Comparison of ENCODE assay signal across 9 mouse cellular contexts in genomic region chr9:64282404-64282987, GRCm38 (mm10). TPM values are rescaled to one million over a fixed set of nuclear protein-coding genes. Genes with fewer than 3 reads are reported as not detected.
DNase-seq lines count a peak whose midpoint lies in the region; ATAC-seq lines count a peak whose summit lies in the region.
"Had no signal": no experiment of that assay in that cellular context is flagged by ENCODE, and none has a peak within 500 bp of the region (broad histone marks: within the 10 kb centered on the region; RNA-seq: fewer than 3 reads in every experiment).

No protein-coding gene starts in this region.

- 0 out of 2 replicates have a peak, but pooled peaks cover 4% of the 10 kb centered on the region for H3K36me3 ChIP-seq in lung, embryonic 15.5 days
- H3K36me3 ChIP-seq in embryonic facial prominence, embryonic 14.5 days (ENCODE audit: control insufficient read depth, insufficient read depth, low read length) = 0 out of 2 replicates have a peak, but pooled peaks cover 7% of the 10 kb centered on the region
- H3K36me3 ChIP-seq in limb, embryonic 12.5 days = peaks cover 19% of the 10 kb centered on the region
- no peaks in the 10 kb centered on the region for H3K36me3 ChIP-seq in neural tube, embryonic 15.5 days

- H3K27ac ChIP-seq in lung, embryonic 15.5 days = no peak overlapping the region
- H3K27ac ChIP-seq in embryonic facial prominence, embryonic 14.5 days (replicated peaks; ENCODE audit: low read depth, low read length) = no peak overlapping the region
- no peak overlapping the region for H3K27ac ChIP-seq in limb, embryonic 12.5 days
- no peak overlapping the region for H3K27ac ChIP-seq in neural tube, embryonic 15.5 days (replicated peaks)

- peaks cover 12% of the 10 kb centered on the region for H3K4me1 ChIP-seq in lung, embryonic 15.5 days
- peaks cover 5% of the 10 kb centered on the region; the same call in 1 of the 2 replicates for H3K4me1 ChIP-seq in embryonic facial prominence, embryonic 14.5 days (ENCODE audit: control insufficient read depth, insufficient read depth, low read length)
- H3K4me1 ChIP-seq in limb, embryonic 12.5 days (replicated peaks) = peaks cover 7% of the 10 kb centered on the region
- H3K4me1 ChIP-seq in neural tube, embryonic 15.5 days = peaks cover 10% of the 10 kb centered on the region

- peak overlapping the region; percentile 62 for H3K4me2 ChIP-seq in lung, embryonic 15.5 days
- H3K4me2 ChIP-seq in embryonic facial prominence, embryonic 14.5 days (ENCODE audit: low read depth, low read length) = peak overlapping the region; percentile 60
- H3K4me2 ChIP-seq in limb, embryonic 12.5 days = peak overlapping the region; percentile 70
- peak overlapping the region; percentile 69 for H3K4me2 ChIP-seq in neural tube, embryonic 15.5 days

- WGBS in lung, embryonic 15.5 days = 45% methylated on average over 5 of the region's 5 CpGs
- 56% methylated on average over 5 of the region's 5 CpGs for WGBS in embryonic facial prominence, embryonic 14.5 days
- WGBS in limb, embryonic 12.5 days = 71% methylated on average over 5 of the region's 5 CpGs
- WGBS in neural tube, embryonic 15.5 days = 65% methylated on average over 5 of the region's 5 CpGs

- H3K27me3 ChIP-seq in lung, embryonic 15.5 days = no peaks in the 10 kb centered on the region
- H3K27me3 ChIP-seq in embryonic facial prominence, embryonic 14.5 days (replicated peaks; ENCODE audit: control insufficient read depth, insufficient read depth, low read length) = no peaks in the 10 kb centered on the region
- no peaks in the 10 kb centered on the region for H3K27me3 ChIP-seq in limb, embryonic 12.5 days
- no peaks in the 10 kb centered on the region for H3K27me3 ChIP-seq in neural tube, embryonic 15.5 days (replicated peaks)

- H3K9ac ChIP-seq in lung, embryonic 15.5 days = peak overlapping the region; percentile 97
- H3K9ac ChIP-seq in embryonic facial prominence, embryonic 14.5 days (ENCODE audit: low read depth, low read length) = peak overlapping the region; percentile 96
- H3K9ac ChIP-seq in limb, embryonic 12.5 days (replicated peaks) = peak overlapping the region; percentile 97
- H3K9ac ChIP-seq in neural tube, embryonic 15.5 days (replicated peaks) = peak overlapping the region; percentile 93; the same call in 1 of the 2 replicates

- no peak for DNase-seq in lung, postnatal 36 days
- DNase-seq in embryonic facial prominence, embryonic 14.5 days (ENCODE audit: low spot score) = no peak
- no peak for DNase-seq in left cerebral cortex, adult 18-20 months (ENCODE audit: low spot score in 2 of 2)
- no peak for DNase-seq in lung, postnatal 14 days
- DNase-seq in frontal cortex, postnatal 14 days (ENCODE audit: low spot score in 2 of 2) = no peak
- DNase-seq: left cerebral cortex, postnatal 4 days had no signal

- H3K9me3 ChIP-seq in lung, embryonic 15.5 days = no peaks in the 10 kb centered on the region
- H3K9me3 ChIP-seq in embryonic facial prominence, embryonic 14.5 days (ENCODE audit: control insufficient read depth, low read length) = no peaks in the 10 kb centered on the region
- no peaks in the 10 kb centered on the region for H3K9me3 ChIP-seq in limb, embryonic 12.5 days
- H3K9me3 ChIP-seq in neural tube, embryonic 15.5 days (replicated peaks) = no peaks in the 10 kb centered on the region

- peak overlapping the region; percentile 90 for H3K4me3 ChIP-seq in lung, embryonic 15.5 days
- peak overlapping the region; percentile 87 for H3K4me3 ChIP-seq in embryonic facial prominence, embryonic 14.5 days (ENCODE audit: low read depth, low read length)
- peak overlapping the region; percentile 78 for H3K4me3 ChIP-seq in limb, embryonic 12.5 days (replicated peaks)
- peak overlapping the region; percentile 76 for H3K4me3 ChIP-seq in neural tube, embryonic 15.5 days (replicated peaks)

- ATAC-seq in lung, embryonic 15.5 days (ENCODE audit: borderline replicate concordance, extremely low read depth, low FRiP score, low TSS enrichment) = no peak
- no peak for ATAC-seq in embryonic facial prominence, embryonic 14.5 days (ENCODE audit: low read depth)
- no peak for ATAC-seq in limb, embryonic 12.5 days (ENCODE audit: insufficient number of reproducible peaks, insufficient read depth, low FRiP score, low TSS enrichment, low read depth)
- ATAC-seq in neural tube, embryonic 15.5 days (ENCODE audit: low FRiP score) = no peak

RNA-seq across cellular contexts. Expression of gene Tipin, which starts 1.1 kb away (rescaled TPM):
- 238 and 250 TPM in 2 replicates for polyA plus RNA-seq in lung, embryonic 15.5 days (2015; fragmentation: Nextera tagmentation; extraction: Ambion mirVana)
- polyA plus RNA-seq in embryonic facial prominence, embryonic 14.5 days (2014; fragmentation: Nextera tagmentation; extraction: Ambion mirVana) = 168 and 218 TPM in 2 replicates
- polyA plus RNA-seq in limb, embryonic 12.5 days (2016; fragmentation: Nextera tagmentation; extraction: Ambion mirVana) = 264 TPM in 2 replicates
- 65.7 and 96.3 TPM in 2 replicates for polyA plus RNA-seq in neural tube, embryonic 15.5 days (2015; fragmentation: Nextera tagmentation; extraction: Ambion mirVana)
- 10 to 100 TPM; 12.9 to 13.8 TPM for total RNA-seq in left cerebral cortex, adult 18-20 months (2021)

RNA-seq across cellular contexts. Expression of gene Map2k1, which starts 29.1 kb away (rescaled TPM):
- polyA plus RNA-seq in lung, embryonic 15.5 days (2015; fragmentation: Nextera tagmentation; extraction: Ambion mirVana) = 69.9 and 70.3 TPM in 2 replicates
- 105 and 109 TPM in 2 replicates for polyA plus RNA-seq in embryonic facial prominence, embryonic 14.5 days (2014; fragmentation: Nextera tagmentation; extraction: Ambion mirVana)
- 71.6 and 77.1 TPM in 2 replicates for polyA plus RNA-seq in limb, embryonic 12.5 days (2016; fragmentation: Nextera tagmentation; extraction: Ambion mirVana)
- 71.0 and 80.1 TPM in 2 replicates for polyA plus RNA-seq in neural tube, embryonic 15.5 days (2015; fragmentation: Nextera tagmentation; extraction: Ambion mirVana)
- 100 to 1,000 TPM; 292 to 323 TPM for total RNA-seq in left cerebral cortex, adult 18-20 months (2021)

RNA-seq across cellular contexts. Expression of gene Uchl4, which starts 47.5 kb away (rescaled TPM):
- polyA plus RNA-seq in lung, embryonic 15.5 days (2015; fragmentation: Nextera tagmentation; extraction: Ambion mirVana) = 1.1 and 2.4 TPM in 2 replicates
- 2.2 and 2.3 TPM in 2 replicates for polyA plus RNA-seq in embryonic facial prominence, embryonic 14.5 days (2014; fragmentation: Nextera tagmentation; extraction: Ambion mirVana)
- polyA plus RNA-seq in limb, embryonic 12.5 days (2016; fragmentation: Nextera tagmentation; extraction: Ambion mirVana) = 3.8 and 4.8 TPM in 2 replicates
- 2.3 and 3.2 TPM in 2 replicates for polyA plus RNA-seq in neural tube, embryonic 15.5 days (2015; fragmentation: Nextera tagmentation; extraction: Ambion mirVana)
- 1 to 10 TPM; 1.9 to 3.7 TPM for total RNA-seq in left cerebral cortex, adult 18-20 months (2021)

RNA-seq across cellular contexts. Expression of gene Dis3l, which starts 58.6 kb away (rescaled TPM):
- polyA plus RNA-seq in lung, embryonic 15.5 days (2015; fragmentation: Nextera tagmentation; extraction: Ambion mirVana) = 19.2 and 21.4 TPM in 2 replicates
- polyA plus RNA-seq in embryonic facial prominence, embryonic 14.5 days (2014; fragmentation: Nextera tagmentation; extraction: Ambion mirVana) = 19.5 and 19.6 TPM in 2 replicates
- polyA plus RNA-seq in limb, embryonic 12.5 days (2016; fragmentation: Nextera tagmentation; extraction: Ambion mirVana) = 22.3 and 22.5 TPM in 2 replicates
- 20.5 and 21.8 TPM in 2 replicates for polyA plus RNA-seq in neural tube, embryonic 15.5 days (2015; fragmentation: Nextera tagmentation; extraction: Ambion mirVana)
- total RNA-seq in left cerebral cortex, adult 18-20 months (2021) = 10 to 100 TPM; 27.5 to 28.2 TPM
